Mouse (Mus musculus) kidney, postnatal 10 days (tissue): ENCODE data around the gene Mthfr.

Experiments
- DNase-seq: peaks from one replicate; pipeline ENCODE4 v3.0.0; 2021; ENCODE audit warnings: mixed read lengths

The Mthfr gene

DNA sequence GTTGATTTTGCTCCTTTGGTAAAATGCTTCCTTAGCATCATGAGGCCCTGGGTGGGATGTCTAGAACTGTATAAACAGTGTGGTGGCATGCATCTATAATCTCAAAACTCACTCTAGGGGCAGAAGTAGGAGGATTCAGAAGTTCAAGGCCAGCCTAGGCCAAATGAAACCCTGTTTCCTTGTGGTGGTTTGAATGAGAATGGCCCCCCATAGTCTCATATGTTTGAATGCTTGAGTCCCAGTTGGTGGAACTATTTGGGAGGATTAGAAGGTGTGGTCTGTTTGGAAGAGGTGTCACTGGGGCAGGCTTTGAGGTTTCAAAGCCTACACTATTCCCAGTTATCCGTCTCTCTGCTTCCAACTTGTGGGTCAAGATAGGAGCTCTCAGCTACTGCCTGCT lies 52.3 kb downstream of the Mthfr start:
- no peak for DNase-seq

DNA sequence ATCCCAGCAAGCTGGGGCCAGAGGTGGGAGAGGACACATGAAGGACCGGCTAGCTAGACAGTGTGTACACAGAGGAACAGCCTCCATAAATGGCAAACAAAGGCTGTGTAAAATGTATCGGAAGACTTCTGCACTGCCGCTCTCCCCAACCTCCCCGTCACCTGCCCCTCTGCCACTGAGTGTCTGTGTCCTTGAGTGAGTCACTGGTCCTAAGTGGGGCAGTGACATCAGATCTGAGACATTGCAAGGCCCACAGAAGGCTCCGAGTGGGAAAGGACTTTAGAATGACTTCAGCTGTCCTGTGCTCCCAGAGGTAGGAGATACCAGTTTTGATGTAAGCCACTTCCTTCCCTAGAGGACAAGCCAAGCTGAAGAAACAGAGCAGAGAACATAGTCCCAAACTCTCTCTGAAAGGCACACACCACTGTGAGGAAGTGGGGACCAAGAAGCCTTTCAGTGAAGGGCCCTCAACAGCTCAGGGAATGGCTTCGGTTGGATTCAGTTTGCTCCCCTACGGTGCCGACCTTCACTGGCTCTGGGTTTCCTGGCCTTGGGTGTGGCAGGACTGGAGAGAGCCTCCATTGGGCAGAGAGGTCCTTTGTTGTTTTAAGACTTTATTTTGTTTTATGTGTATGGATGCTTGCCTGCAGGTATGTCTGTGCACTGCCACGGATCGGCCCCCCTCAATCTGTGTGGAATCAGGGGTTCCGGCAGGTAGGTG lies 53.8 kb downstream of the Mthfr start:
- no peak for DNase-seq

DNA sequence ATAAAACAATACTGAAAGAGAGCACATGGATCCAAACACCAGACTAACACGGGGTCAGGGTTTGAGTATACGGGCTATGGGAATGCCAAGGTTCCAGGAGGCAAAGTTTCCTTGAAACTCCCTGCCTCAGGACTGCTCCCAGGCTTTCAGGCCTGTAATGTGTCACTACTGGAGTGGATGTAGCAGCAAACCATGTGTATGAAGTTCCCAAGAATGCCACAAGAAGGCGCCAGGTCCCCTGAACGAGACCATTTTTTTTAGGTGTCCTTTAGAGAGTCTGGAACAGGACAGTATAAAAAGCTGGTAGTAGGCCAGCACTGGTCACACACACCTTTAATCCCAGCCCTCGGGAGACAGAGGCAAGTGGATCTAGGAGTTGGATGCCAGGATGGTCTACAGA lies 55.3 kb downstream of the Mthfr start:
- DNase-seq: peak; percentile 8

DNA sequence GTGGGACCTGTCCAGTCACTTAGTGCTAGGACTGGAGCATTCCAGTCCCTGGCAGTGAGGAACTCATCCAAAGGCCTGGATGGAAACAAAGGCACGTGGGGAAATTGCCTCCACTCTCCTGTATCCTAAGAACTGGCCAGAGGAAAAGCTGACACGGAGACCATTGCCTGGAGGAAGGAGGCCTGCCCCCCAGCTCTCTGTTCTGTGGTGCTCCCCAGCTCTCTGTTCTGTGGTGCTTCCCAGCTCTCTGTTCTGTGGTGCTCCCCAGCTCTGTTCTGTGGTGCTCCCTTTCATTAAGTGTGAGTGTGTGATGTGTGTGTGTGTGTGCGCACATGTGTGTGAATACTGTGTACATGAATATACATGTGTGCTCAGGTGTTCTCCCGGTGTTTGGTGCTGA lies 56.2 kb downstream of the Mthfr start:
- DNase-seq: no peak

DNA sequence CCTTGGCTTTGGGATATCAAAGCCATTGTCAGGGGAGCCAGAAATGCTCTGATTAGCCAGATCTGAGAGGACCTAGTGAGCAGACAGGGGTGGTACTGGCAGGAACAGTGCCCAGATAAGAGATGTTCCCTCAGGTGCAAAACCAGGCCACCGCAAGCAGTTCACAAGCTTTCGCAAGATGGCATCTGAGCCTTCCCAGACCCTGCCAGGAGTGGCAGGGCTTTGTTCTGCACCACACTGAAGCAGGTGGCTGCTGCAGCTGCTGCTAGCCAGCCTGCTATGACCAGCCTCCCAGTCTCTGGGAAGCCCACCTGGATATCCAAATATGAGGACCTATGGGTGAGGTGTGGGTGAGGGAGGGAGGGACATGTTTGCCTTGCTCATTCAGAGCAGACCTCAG lies 59.1 kb downstream of the Mthfr start:
- DNase-seq: no peak

DNA sequence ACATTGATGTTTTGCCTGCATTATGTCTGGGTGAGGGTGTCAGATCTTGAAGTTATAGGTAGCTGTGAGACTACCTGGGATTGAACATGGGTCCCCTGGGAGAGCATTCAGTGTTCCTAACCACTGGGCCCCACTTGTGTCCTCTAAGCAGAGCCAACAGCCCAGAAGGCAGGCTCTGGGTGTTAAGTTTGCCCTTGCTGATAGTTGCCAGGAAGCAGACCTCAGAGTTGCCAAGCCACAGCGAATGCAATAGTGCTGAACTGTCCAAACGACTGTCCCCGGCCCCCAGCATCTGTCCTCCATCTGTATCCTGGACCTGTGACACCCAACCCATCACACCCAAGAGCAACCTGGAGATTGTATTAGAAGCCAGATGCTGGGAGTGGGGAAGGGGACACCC lies 59.8 kb downstream of the Mthfr start:
- no peak for DNase-seq

DNA sequence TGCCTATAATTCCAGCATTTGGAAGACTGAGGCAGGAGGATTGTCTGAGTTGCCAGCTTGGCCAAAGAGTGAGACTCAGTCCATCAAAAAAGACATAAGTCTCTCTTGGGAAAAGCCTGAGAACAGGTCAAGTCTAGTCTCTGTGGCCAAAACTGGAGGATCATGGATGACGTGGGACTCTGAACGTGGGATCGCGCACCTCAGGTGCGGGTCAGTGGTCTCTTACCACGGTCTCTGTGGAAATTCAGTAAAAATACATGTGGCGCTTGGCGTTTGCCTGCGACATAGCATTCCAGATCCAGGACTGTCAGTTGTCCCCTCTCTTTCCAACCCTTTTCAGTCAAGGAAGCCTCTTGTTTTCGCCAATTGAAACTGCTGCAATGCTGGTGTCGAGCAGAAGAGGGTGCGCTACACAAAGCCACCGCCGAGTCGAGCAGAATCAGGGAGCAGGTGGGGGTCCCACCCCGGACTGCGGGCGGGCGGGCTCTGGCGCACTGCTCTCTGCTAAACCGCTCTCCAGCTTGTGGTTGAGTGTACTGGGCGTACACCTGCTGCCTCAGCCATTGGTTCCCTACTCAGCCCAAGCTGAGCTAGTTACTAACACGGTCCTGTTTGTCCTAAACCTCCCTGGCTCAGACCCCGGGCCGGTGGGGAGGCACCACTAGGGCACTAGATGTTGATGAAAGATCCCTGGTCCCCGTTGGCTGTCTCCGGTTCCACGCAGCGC lies 63.1 kb downstream of the Mthfr start:
- DNase-seq: peak; percentile 75

DNA sequence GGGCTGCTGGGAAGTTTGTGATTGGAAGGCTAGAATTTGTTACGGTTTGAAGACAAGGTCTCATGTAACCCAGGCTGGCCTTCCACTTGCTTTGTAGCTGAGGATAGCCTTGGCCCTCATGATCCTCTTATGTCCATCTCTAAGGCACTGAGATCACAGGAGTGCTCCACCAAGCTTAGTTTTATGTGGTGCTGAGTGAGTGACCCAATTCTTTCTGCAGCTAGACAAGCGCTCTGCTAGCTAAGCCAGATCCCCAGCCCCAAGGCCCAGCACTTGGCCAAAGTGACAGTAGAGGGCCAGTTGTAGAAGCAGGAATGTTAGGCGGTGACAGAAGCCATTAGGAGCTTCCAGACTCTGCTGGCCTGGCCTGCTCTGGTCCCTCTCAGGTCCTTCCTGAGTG lies 65.3 kb downstream of the Mthfr start:
- no peak for DNase-seq

DNA sequence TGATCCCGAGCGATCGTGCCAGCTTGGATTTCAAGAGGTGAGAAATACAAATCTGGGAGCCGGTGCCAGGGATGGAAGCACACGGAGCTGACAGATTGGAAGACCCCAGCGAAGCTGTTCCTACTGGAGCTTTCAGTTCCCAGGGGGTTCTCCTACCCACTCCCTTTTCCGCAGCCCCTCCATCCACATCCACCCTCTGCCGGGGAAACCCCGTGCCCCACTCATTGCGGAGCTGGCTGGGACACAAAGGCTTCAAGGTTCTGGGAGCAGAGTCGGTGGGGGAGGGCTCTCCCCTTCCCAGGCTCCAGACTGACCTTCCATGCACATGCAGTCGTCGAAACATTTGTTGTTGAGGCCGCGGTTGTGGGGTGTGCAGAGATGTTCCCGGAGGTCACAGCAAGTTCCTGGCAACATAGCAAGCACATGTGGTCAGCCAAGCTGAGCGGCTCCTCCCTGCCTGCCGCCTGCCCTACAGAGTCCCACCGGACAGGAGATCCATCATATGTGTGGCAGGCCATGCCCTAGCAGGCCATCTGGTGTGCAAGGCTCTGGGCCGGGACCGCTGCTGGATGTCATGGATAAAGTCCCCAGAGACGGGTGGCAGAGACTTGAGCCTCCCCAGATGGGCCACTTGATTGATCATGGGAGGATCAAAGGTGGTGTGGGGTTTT lies 68.9 kb downstream of the Mthfr start:
- no peak for DNase-seq

DNA sequence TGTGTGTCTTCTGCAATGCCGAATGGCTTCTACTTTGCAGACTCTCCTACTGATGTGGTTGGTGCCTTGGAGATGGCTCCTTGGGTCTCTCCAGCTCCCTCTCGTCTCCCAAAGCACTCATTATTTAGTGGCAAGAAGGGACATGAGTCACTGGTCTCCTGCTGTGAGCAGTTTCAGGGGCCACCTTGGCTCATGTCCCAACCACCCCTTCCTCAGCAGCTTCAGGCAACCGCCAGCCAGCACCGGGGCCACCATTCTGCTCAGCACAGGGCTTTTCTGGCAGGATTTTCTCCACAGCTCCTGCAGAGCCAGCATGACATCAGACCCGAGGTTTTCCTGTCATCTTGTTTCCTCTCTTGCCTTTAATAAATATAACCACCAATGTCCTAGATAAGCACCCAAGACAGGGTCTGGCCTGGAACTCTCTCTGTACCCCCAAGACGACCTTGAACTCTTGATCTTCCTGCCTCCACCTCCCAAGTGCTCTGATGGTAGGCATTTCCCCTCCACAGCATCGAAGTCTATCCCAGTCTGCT lies 69.8 kb downstream of the Mthfr start:
- DNase-seq: no peak
